Mouse (Mus musculus): ENCODE results near the gene Trim3. TPM values are rescaled to one million over a fixed set of nuclear protein-coding genes. Genes with fewer than 3 reads are reported as not detected.

Trim3 gene
- total RNA-seq, 2 experiments from 2014 or later = 34.4 to 36.9 TPM

GRCm38 (mm10) chr7:105565071-105565836 is 68.1 kb downstream of the Trim3 start:
- DNase-seq = peak; percentile 76 to 85
- intact Hi-C loops (cut with DNase I) = no loop called here

- no peak for DNase-seq
- intact Hi-C loops (cut with DNase I) = no loop called here
Observed at GRCm38 (mm10) chr7:105563367-105563766, 70.0 kb downstream of the Trim3 start.

GRCm38 (mm10) chr7:105562317-105562716 is 71.1 kb downstream of the Trim3 start:
- intact Hi-C loops (cut with DNase I) = no loop called here
- DNase-seq = no peak

- intact Hi-C loops (cut with DNase I) = no loop called here
- no peak for DNase-seq
Observed at GRCm38 (mm10) chr7:105559016-105559415, 74.4 kb downstream of the Trim3 start.

GRCm38 (mm10) chr7:105557671-105558070 is 75.7 kb downstream of the Trim3 start:
- intact Hi-C loops (cut with DNase I) = no loop called here
- no peak for DNase-seq

- no peak for DNase-seq
- intact Hi-C loops (cut with DNase I) = no loop called here
Observed at GRCm38 (mm10) chr7:105556406-105556805, 77.0 kb downstream of the Trim3 start.

GRCm38 (mm10) chr7:105555571-105555970 is 77.8 kb downstream of the Trim3 start:
- DNase-seq = peak; percentile 23 to 44
- intact Hi-C loops (cut with DNase I) = loop anchor here (2.0 kb wide), 3 partner anchors 25 to 85 kb away; partner anchors contain the start of genes Apbb1, Arfip2, Gm45799 and Timm10b

Other genes starting within 250 kb of the Trim3 start
- gene Fam160a2, start 233.5 kb downstream of the Trim3 start, total RNA-seq (2021) = 10 to 100 TPM; 25.8 to 26.1 TPM
- gene Cnga4, start 229.0 kb downstream of the Trim3 start, total RNA-seq (2021) = not detected
- gene Cckbr, start 207.8 kb downstream of the Trim3 start, total RNA-seq (2021) = not detected
- gene Cavin3, start 151.3 kb downstream of the Trim3 start, total RNA-seq (2021) = 10 to 100 TPM; 45.4 to 46.2 TPM
- gene Smpd1, start 79.2 kb downstream of the Trim3 start, total RNA-seq (2021) = 100 to 1,000 TPM; 120 to 137 TPM
- 10 to 100 TPM; 67.0 to 76.3 TPM for gene Apbb1, start 51.9 kb downstream of the Trim3 start, total RNA-seq (2021)
- gene Hpx, start 33.4 kb downstream of the Trim3 start, total RNA-seq (2021) = under 1 TPM; 0.17 to 0.34 TPM
- gene Timm10b, start 6.5 kb upstream of the Trim3 start, total RNA-seq (2021) = 100 to 1,000 TPM in 1 of 2 experiments, 10 to 100 TPM in 1; 97.3 to 100 TPM
- gene Arfip2, start 6.8 kb upstream of the Trim3 start, total RNA-seq (2021) = 10 to 100 TPM; 24.1 to 24.5 TPM
- 1 to 10 TPM; 1.1 to 3.0 TPM for gene Gm45799, start 7.0 kb upstream of the Trim3 start, total RNA-seq (2021)
- gene Dnhd1, start 17.3 kb upstream of the Trim3 start, total RNA-seq (2021) = under 1 TPM; 0.45 to 0.72 TPM
- gene Ilk, start 103.0 kb upstream of the Trim3 start, total RNA-seq (2021) = 100 to 1,000 TPM; 156 to 157 TPM
- gene Rrp8, start 103.8 kb upstream of the Trim3 start, total RNA-seq (2021) = 10 to 100 TPM; 14.3 to 14.7 TPM
- 100 to 1,000 TPM; 102 to 108 TPM for gene Taf10, start 110.8 kb upstream of the Trim3 start, total RNA-seq (2021)
- 10 to 100 TPM; 42.2 to 46.6 TPM for gene Tpp1, start 118.7 kb upstream of the Trim3 start, total RNA-seq (2021)
- 10 to 100 TPM; 30.6 to 34.2 TPM for gene Dchs1, start 154.1 kb upstream of the Trim3 start, total RNA-seq (2021)
- gene Mrpl17, start 177.5 kb upstream of the Trim3 start, total RNA-seq (2021) = 100 to 1,000 TPM in 1 of 2 experiments, 10 to 100 TPM in 1; 100.0 to 110 TPM